Mouse (Mus musculus) cerebellum, postnatal 36 days (tissue): Measurements from ENCODE around the gene Iqub.
A peak's percentile ranks its signal among the peaks of the same experiment; 100 is the strongest.

ENCODE experiments used
- DNase-seq, 2 experiments: peaks; one replicate each; pipeline ENCODE4 v3.0.0; 2021 to 2022; ENCODE audit warnings: mixed read lengths in 2 of 2

Gene Iqub

GRCm38 (mm10) chr6:24470135-24470534 lies 44.7 kb downstream of the Iqub start:
- no peak for DNase-seq

- peak; percentile 80 to 84 for DNase-seq
These were observed 58.8 kb downstream of the Iqub start for GRCm38 (mm10) chr6:24456097-24456496.

GRCm38 (mm10) chr6:24451026-24451821 lies 63.6 kb downstream of the Iqub start:
- DNase-seq = no peak

- DNase-seq = no peak
These were observed 64.6 kb downstream of the Iqub start for GRCm38 (mm10) chr6:24450241-24450640.

GRCm38 (mm10) chr6:24416056-24416455 lies 98.8 kb downstream of the Iqub start:
- DNase-seq = no peak

GRCm38 (mm10) chr6:24415500-24415899 lies 99.4 kb downstream of the Iqub start:
- DNase-seq = no peak

- no peak for DNase-seq
These were observed 106.1 kb downstream of the Iqub start for GRCm38 (mm10) chr6:24408573-24409427.

- no peak for DNase-seq
These were observed 107.1 kb downstream of the Iqub start for GRCm38 (mm10) chr6:24407743-24408142.

- peak; percentile 21 to 39 for DNase-seq
These were observed 117.6 kb downstream of the Iqub start for GRCm38 (mm10) chr6:24397237-24397647.
